ENCODE assay signal across 28 mouse cellular contexts in genomic region chr4:127150031-127150430, GRCm38 (mm10). TPM values are rescaled to one million over a fixed set of nuclear protein-coding genes. Genes with fewer than 3 reads are reported as not detected.
"Had no signal": no experiment of that assay in that cellular context is flagged by ENCODE, and none has a peak within 500 bp of the region (broad histone marks: within the 10 kb centered on the region; RNA-seq: fewer than 3 reads in every experiment).

No protein-coding gene starts in this region.

- H3K27ac ChIP-seq: heart, adult 2 months; heart, embryonic 13.5 days; heart, embryonic 15.5 days; hindbrain, embryonic 13.5 days; hindbrain, embryonic 15.5 days; hindbrain, postnatal 0 days; kidney, embryonic 15.5 days; kidney, postnatal 0 days; limb, embryonic 13.5 days; limb, embryonic 15.5 days; liver, embryonic 12.5 days; liver, embryonic 14.5 days had no signal

- ATAC-seq: hindbrain, postnatal 0 days; intestine, embryonic 16.5 days; liver, embryonic 12.5 days had no signal

- H3K27me3 ChIP-seq: heart, embryonic 13.5 days; hindbrain, embryonic 13.5 days; hindbrain, embryonic 15.5 days; kidney, embryonic 15.5 days; limb, embryonic 15.5 days; liver, embryonic 12.5 days had no signal

- H3K36me3 ChIP-seq: heart, embryonic 13.5 days; heart, embryonic 15.5 days; hindbrain, embryonic 13.5 days; hindbrain, embryonic 15.5 days; kidney, embryonic 15.5 days; limb, embryonic 13.5 days; limb, embryonic 15.5 days; liver, embryonic 12.5 days had no signal

- H3K9me3 ChIP-seq: heart, embryonic 15.5 days; hindbrain, embryonic 13.5 days; hindbrain, embryonic 15.5 days; kidney, embryonic 15.5 days; limb, embryonic 13.5 days; limb, embryonic 15.5 days; liver, embryonic 12.5 days had no signal

- DNase-seq: gastrocnemius, postnatal 14 days; gastrocnemius, postnatal 36 days; heart, adult 2 months; heart, postnatal 14 days; heart, postnatal 36 days; kidney, adult 11 months; kidney, adult 2 months; kidney, adult 9 months; kidney, postnatal 14 days; kidney, postnatal 36 days; layer of hippocampus, adult 9-11 months; layer of hippocampus, postnatal 36 days; left cerebral cortex, postnatal 4 days had no signal

- H3K4me2 ChIP-seq: heart, embryonic 11.5 days; heart, embryonic 13.5 days; heart, embryonic 15.5 days; hindbrain, embryonic 13.5 days; hindbrain, embryonic 15.5 days; kidney, embryonic 15.5 days; limb, embryonic 13.5 days; limb, embryonic 15.5 days; liver, embryonic 12.5 days had no signal

- H3K4me3 ChIP-seq: heart, adult 2 months; heart, embryonic 13.5 days; heart, embryonic 15.5 days; hindbrain, embryonic 13.5 days; hindbrain, embryonic 15.5 days; kidney, embryonic 15.5 days; limb, embryonic 13.5 days; limb, embryonic 15.5 days; liver, embryonic 12.5 days had no signal

- H3K9ac ChIP-seq: heart, embryonic 13.5 days; heart, embryonic 15.5 days; hindbrain, embryonic 13.5 days; hindbrain, embryonic 15.5 days; kidney, embryonic 15.5 days; limb, embryonic 13.5 days; limb, embryonic 15.5 days; liver, embryonic 12.5 days; liver, embryonic 14.5 days had no signal

- H3K4me1 ChIP-seq: heart, embryonic 13.5 days; heart, embryonic 15.5 days; hindbrain, embryonic 13.5 days; hindbrain, embryonic 15.5 days; kidney, embryonic 15.5 days; limb, embryonic 13.5 days; limb, embryonic 15.5 days; liver, embryonic 12.5 days had no signal

RNA-seq across cellular contexts. Expression of gene Dlgap3, which starts 19.0 kb away (rescaled TPM):
- total RNA-seq: hematopoietic stem cell, adult 5-6 weeks; liver, adult 2 months had no signal
